Mouse (Mus musculus): ENCODE measurements around the gene Rhof. TPM values are rescaled to one million over a fixed set of nuclear protein-coding genes. Genes with fewer than 3 reads are reported as not detected.

Rhof gene
- polyA plus RNA-seq, 1 experiment from 2014 or later: 3.2 TPM

DNA sequence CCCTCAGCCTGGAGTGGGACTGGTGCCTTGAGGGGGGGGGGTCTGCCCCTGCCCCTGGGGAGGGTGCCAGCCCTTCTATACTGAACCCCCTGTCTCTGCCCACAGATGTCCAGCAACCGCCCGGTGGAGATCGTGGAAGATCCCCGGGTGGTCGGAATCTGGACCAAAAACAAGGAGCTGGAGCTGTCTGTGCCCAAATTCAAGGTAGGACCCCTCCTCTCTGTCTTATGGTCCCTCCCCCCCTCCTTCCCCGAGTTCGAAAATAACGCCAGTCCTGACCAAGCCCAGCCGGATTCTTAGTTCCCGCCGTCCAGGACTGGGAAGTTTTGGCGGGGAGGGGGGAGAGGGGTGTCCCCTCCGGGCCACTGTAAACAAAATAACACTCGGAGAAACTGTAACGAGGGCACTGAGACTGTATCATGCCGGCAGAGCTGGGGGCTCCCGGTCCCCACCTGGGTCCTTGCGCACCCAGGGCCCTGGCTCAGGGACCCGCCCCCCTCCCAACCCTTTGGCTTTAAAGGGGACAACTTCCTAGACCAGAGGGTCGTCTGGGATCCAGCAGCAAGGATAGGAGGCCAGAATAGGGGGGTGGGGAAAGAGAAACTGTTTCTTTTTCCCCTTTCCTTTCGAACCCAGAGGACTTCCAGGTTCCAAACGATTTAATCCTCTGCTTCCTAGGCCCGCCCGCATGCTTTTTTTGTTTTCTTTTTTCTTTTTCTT is 10.9 kb upstream of the Rhof start:
- Histone ChIP-seq H3K27ac (ENCODE audit: low read depth, low read length) (peak overlapping the region; percentile 100), H3K27me3 (ENCODE audit: control insufficient read depth, insufficient read depth, low read length) (no peaks in the 10 kb centered on the region), H3K4me2 (replicated peaks; ENCODE audit: low read depth, low read length) (peak overlapping the region; percentile 100), H3K4me1 (ENCODE audit: control insufficient read depth, insufficient read depth, low read length) (peaks cover 16% of the 10 kb centered on the region), H3K36me3 (ENCODE audit: control insufficient read depth, insufficient read depth, low read length) (peaks cover 32% of the 10 kb centered on the region), H3K9me3 (ENCODE audit: control insufficient read depth, low read length) (no peaks in the 10 kb centered on the region), H3K4me3 (ENCODE audit: low read length) (peak overlapping the region; percentile 96), H3K9ac (ENCODE audit: low read depth, low read length) (peak overlapping the region; percentile 100)
- no peak for ATAC-seq (ENCODE audit: low FRiP score, low TSS enrichment)
- WGBS: under 1% methylated on average over 21 of the region's 24 CpGs

GRCm38 (mm10) chr5:123142161-123143157 is 10.0 kb upstream of the Rhof start, which contains the start of gene Setd1b:
Gene Setd1b (plus strand): TSS chr5:123142193.
- peak within 1 kb of the TSS; percentile 100 for H3K4me2 ChIP-seq (replicated peaks; ENCODE audit: low read depth, low read length)
- peak within 1 kb of the TSS; percentile 100 for H3K9ac ChIP-seq (ENCODE audit: low read depth, low read length)
- H3K36me3 ChIP-seq (ENCODE audit: control insufficient read depth, insufficient read depth, low read length): peaks cover 23% of the 10 kb centered on the region
- peak within 1 kb of the TSS; percentile 96 for H3K4me3 ChIP-seq (ENCODE audit: low read length)
- WGBS: under 1% methylated on average over 89 of the region's 103 CpGs
- no peak for ATAC-seq (ENCODE audit: low FRiP score, low TSS enrichment)
- H3K9me3 ChIP-seq (ENCODE audit: control insufficient read depth, low read length): no peaks in the 10 kb centered on the region
- H3K27me3 ChIP-seq (ENCODE audit: control insufficient read depth, insufficient read depth, low read length): no peaks in the 10 kb centered on the region
- H3K27ac ChIP-seq (ENCODE audit: low read depth, low read length): peak within 1 kb of the TSS; percentile 100
- peaks cover 24% of the 10 kb centered on the region for H3K4me1 ChIP-seq (ENCODE audit: control insufficient read depth, insufficient read depth, low read length)

GRCm38 (mm10) chr5:123141555-123142160 is 9.2 kb upstream of the Rhof start:
- peak overlapping the region; percentile 100 for H3K9ac ChIP-seq (ENCODE audit: low read depth, low read length)
- H3K27ac ChIP-seq (ENCODE audit: low read depth, low read length): peak overlapping the region; percentile 100
- H3K4me2 ChIP-seq (replicated peaks; ENCODE audit: low read depth, low read length): peak overlapping the region; percentile 100
- peaks cover 15% of the 10 kb centered on the region for H3K36me3 ChIP-seq (ENCODE audit: control insufficient read depth, insufficient read depth, low read length)
- peak overlapping the region; percentile 96 for H3K4me3 ChIP-seq (ENCODE audit: low read length)
- H3K9me3 ChIP-seq (ENCODE audit: control insufficient read depth, low read length): no peaks in the 10 kb centered on the region
- no peak for ATAC-seq (ENCODE audit: low FRiP score, low TSS enrichment)
- no peaks in the 10 kb centered on the region for H3K27me3 ChIP-seq (ENCODE audit: control insufficient read depth, insufficient read depth, low read length)
- peaks cover 32% of the 10 kb centered on the region for H3K4me1 ChIP-seq (ENCODE audit: control insufficient read depth, insufficient read depth, low read length)
- 0% methylated on average over 35 of the region's 38 CpGs for WGBS

GRCm38 (mm10) chr5:123140694-123141554 is 8.4 kb upstream of the Rhof start:
- Histone ChIP-seq H3K9ac (ENCODE audit: low read depth, low read length) (peak overlapping the region; percentile 100), H3K9me3 (ENCODE audit: control insufficient read depth, low read length) (no peaks in the 10 kb centered on the region), H3K27me3 (ENCODE audit: control insufficient read depth, insufficient read depth, low read length) (no peaks in the 10 kb centered on the region), H3K4me3 (ENCODE audit: low read length) (peak overlapping the region; percentile 96), H3K4me1 (ENCODE audit: control insufficient read depth, insufficient read depth, low read length) (peaks cover 38% of the 10 kb centered on the region), H3K36me3 (ENCODE audit: control insufficient read depth, insufficient read depth, low read length) (peaks cover 10% of the 10 kb centered on the region; the same call in 1 of the 2 replicates), H3K27ac (ENCODE audit: low read depth, low read length) (peak overlapping the region; percentile 100), H3K4me2 (replicated peaks; ENCODE audit: low read depth, low read length) (peak overlapping the region; percentile 100)
- WGBS: under 1% methylated on average over 31 of the region's 31 CpGs
- peak; percentile 54 for ATAC-seq (ENCODE audit: low FRiP score, low TSS enrichment)

DNA sequence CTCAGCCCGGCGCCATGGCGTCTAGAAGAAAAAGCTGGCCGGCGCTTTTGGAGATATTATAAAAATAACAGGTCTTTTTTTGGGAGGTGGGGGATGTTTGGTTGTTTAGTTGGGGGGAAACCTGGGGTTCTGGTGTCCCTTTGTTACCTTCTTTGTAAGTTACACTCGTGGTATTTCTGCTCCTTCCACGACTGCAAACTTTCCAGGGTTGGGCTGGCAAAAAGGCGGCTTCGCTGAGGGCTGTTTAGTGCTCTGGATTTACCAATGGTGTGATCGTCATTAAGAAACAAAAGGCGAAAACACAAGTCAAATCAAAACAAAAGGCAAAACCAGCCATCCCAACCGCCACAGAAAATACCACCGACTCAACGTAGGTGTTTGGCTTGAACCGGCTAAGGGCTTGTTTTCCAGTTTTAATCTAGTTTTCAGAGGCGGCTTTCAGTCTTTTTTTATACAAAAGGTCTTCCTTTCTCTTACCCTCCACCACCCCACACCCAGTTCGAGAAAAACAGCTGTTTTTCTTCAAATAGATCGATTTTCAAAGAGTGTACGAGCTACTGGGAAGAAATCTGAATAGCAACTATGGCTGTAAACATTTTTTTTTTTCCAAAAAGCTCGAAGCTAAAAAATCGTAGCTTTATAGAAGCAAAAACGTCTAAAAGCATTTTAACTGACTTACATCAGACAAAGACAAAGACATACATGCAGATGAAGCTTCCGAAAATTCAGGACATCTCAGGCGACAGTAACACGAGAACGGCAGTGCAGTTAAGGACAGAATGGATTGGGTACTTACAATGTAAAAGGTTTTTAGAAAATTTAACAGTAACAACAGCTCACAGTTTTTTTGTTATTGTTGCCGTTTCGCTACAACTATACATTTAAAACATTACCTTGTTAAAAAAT is 7.5 kb upstream of the Rhof start:
- Histone ChIP-seq H3K27me3 (ENCODE audit: control insufficient read depth, insufficient read depth, low read length) (no peaks in the 10 kb centered on the region), H3K36me3 (ENCODE audit: control insufficient read depth, insufficient read depth, low read length) (peaks cover 5% of the 10 kb centered on the region; the same call in 1 of the 2 replicates), H3K9ac (ENCODE audit: low read depth, low read length) (peak overlapping the region; percentile 100), H3K27ac (ENCODE audit: low read depth, low read length) (peak overlapping the region; percentile 100), H3K9me3 (ENCODE audit: control insufficient read depth, low read length) (no peaks in the 10 kb centered on the region), H3K4me1 (ENCODE audit: control insufficient read depth, insufficient read depth, low read length) (peaks cover 44% of the 10 kb centered on the region), H3K4me3 (ENCODE audit: low read length) (peak overlapping the region; percentile 96), H3K4me2 (replicated peaks; ENCODE audit: low read depth, low read length) (peak overlapping the region; percentile 100)
- no peak for ATAC-seq (ENCODE audit: low FRiP score, low TSS enrichment)
- under 1% methylated on average over 28 of the region's 28 CpGs for WGBS

DNA sequence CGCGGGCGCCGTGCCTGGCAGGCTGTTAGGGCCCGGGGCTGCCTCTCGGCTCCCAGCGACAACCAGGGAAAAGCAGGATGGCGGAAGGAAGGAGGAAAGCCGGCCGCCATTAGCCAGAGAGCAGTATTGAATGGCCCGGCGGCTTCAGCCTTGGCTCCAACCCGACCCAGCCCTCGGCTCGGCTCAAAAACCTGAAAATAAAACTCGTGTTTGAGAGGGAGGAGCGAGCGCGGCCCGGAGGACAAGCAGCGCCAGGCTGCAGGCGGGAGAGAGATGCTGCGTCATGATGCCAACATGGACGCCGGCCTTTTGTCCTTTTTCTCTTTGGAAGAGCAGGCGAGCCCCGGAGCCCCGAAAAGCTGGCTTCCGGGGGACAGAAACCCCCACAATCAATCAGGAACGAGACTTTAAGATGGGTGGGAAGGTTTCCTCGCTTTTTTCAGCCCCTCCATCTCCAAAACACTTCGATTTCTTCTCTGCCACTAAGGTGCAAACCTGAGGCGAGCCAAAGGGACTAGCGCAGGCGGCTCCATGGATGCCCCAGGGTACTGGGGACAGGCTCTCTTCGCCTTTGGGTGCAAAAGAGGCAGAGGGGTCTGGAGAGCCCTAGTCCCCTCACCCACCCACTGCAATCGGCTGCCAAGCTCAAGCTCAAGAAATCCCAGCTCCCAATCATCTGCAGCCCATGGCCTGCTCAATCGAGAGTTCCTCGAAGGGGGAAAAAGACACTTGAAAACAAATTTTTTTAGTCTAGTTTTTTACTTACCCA is 6.6 kb upstream of the Rhof start:
- peak overlapping the region; percentile 100 for H3K27ac ChIP-seq (ENCODE audit: low read depth, low read length)
- no peaks in the 10 kb centered on the region for H3K27me3 ChIP-seq (ENCODE audit: control insufficient read depth, insufficient read depth, low read length)
- peaks cover 45% of the 10 kb centered on the region for H3K4me1 ChIP-seq (ENCODE audit: control insufficient read depth, insufficient read depth, low read length)
- peak overlapping the region; percentile 100 for H3K9ac ChIP-seq (ENCODE audit: low read depth, low read length)
- under 1% methylated on average over 39 of the region's 39 CpGs for WGBS
- no peak for ATAC-seq (ENCODE audit: low FRiP score, low TSS enrichment)
- H3K9me3 ChIP-seq (ENCODE audit: control insufficient read depth, low read length): no peaks in the 10 kb centered on the region
- peak overlapping the region; percentile 96 for H3K4me3 ChIP-seq (ENCODE audit: low read length)
- peak overlapping the region; percentile 100 for H3K4me2 ChIP-seq (replicated peaks; ENCODE audit: low read depth, low read length)
- peaks cover 12% of the 10 kb centered on the region; the same call in 1 of the 2 replicates for H3K36me3 ChIP-seq (ENCODE audit: control insufficient read depth, insufficient read depth, low read length)

DNA sequence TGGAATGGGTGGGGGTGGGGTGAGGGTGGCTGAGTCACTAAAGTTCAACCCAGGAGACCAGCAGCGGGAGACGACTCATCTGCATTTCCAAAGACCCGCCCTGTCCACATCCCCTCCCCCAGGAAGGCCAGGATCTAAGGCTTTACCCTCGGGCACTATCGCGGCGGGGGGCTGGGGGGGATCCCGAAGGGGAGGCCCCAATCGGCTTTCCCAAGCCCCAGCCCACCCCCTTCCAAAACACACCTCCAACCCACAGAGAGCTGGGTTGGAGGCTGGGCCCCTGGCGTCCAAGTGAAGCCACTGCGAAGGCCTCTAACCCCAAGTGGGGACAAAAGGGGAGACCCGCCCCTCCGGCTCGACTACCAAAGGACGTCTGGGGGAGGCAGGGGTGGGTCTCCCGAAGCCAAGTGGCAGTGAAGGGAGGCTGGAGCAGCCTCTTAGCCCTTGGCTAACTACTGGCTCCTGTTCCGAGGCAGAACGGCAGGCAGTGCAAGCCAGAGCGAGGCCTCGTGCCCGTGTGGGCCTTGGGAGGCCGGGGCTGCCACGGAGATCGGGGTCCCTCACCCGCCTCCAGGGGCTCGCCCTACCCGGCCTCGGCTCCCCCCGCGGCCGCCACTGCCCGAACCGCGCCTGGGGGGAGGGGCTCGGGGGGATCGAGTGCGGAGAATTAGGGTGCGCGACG is 5.9 kb upstream of the Rhof start:
- Histone ChIP-seq H3K9ac (ENCODE audit: low read depth, low read length) (peak overlapping the region; percentile 100), H3K9me3 (ENCODE audit: control insufficient read depth, low read length) (no peaks in the 10 kb centered on the region), H3K36me3 (ENCODE audit: control insufficient read depth, insufficient read depth, low read length) (peaks cover 13% of the 10 kb centered on the region; the same call in 1 of the 2 replicates), H3K27me3 (ENCODE audit: control insufficient read depth, insufficient read depth, low read length) (no peaks in the 10 kb centered on the region), H3K27ac (ENCODE audit: low read depth, low read length) (peak overlapping the region; percentile 100), H3K4me3 (ENCODE audit: low read length) (peak overlapping the region; percentile 96), H3K4me2 (replicated peaks; ENCODE audit: low read depth, low read length) (peak overlapping the region; percentile 100), H3K4me1 (ENCODE audit: control insufficient read depth, insufficient read depth, low read length) (peaks cover 43% of the 10 kb centered on the region)
- WGBS: under 1% methylated on average over 32 of the region's 40 CpGs
- peak; percentile 51 for ATAC-seq (ENCODE audit: low FRiP score, low TSS enrichment)

Measured in kidney, embryonic 14.5 days (tissue).